Mouse (Mus musculus) liver, embryonic 16.5 days (tissue): ENCODE measurements around the gene Pilrb2. TPM values are rescaled to one million over a fixed set of nuclear protein-coding genes. Genes with fewer than 3 reads are reported as not detected.

Experiments
- ATAC-seq: fragments of 200-750 bp; cut with Nextera tagmentation; 2 replicates; pipeline ENCODE4 v1.8.0; 2017; ENCODE audit warnings: low read depth, mild to moderate bottlenecking, moderate number of reproducible peaks, moderate library complexity
- H3K27ac ChIP-seq: fragments of 300-500 bp; sonication (generic); 2 replicates; pipeline ENCODE4 v1.5.1; 2014; ENCODE audit warnings: mild to moderate bottlenecking, low read length
- H3K27me3 ChIP-seq: fragments of 300-500 bp; sonication (generic); 2 replicates; pipeline ENCODE4 v1.6.1; 2014; ENCODE audit warnings: low read depth, low read length, mixed read lengths; ENCODE audit not compliant: control insufficient read depth, insufficient read depth
- H3K36me3 ChIP-seq: fragments of 300-500 bp; sonication (generic); 2 replicates; pipeline ENCODE4 v1.6.1; 2014; ENCODE audit warnings: mild to moderate bottlenecking; ENCODE audit not compliant: control insufficient read depth, insufficient read depth
- H3K4me1 ChIP-seq: fragments of 300-500 bp; sonication (generic); 2 replicates; pipeline ENCODE4 v1.6.1; 2014; ENCODE audit warnings: low read depth, low read length, mixed read lengths; ENCODE audit not compliant: control insufficient read depth
- H3K4me2 ChIP-seq: fragments of 300-500 bp; sonication (generic); 2 replicates; pipeline ENCODE4 v1.6.1; 2014; ENCODE audit warnings: low read depth, low read length, mixed read lengths
- H3K4me3 ChIP-seq: fragments of 300-500 bp; sonication (generic); 2 replicates; pipeline ENCODE4 v1.5.1; 2014; ENCODE audit warnings: low read depth, mild to moderate bottlenecking, low read length
- H3K9ac ChIP-seq: fragments of 300-500 bp; sonication (generic); 2 replicates; pipeline ENCODE4 v1.6.1; 2014; ENCODE audit warnings: low read depth, low read length
- H3K9me3 ChIP-seq: fragments of 300-500 bp; sonication (generic); replicated peaks from 2 replicates; pipeline ENCODE4 v1.6.1; 2016; ENCODE audit warnings: low read length; ENCODE audit not compliant: control insufficient read depth
- WGBS: fragments of 180-500 bp; shearing (Covaris S2); extraction: QIAGEN DNeasy Blood & Tissue Kit; methylation state at CpG from one replicate; pipeline ENCODE4 v1.1.7; 2014; ENCODE audit not compliant: insufficient replicate concordance; 5-methylcytosine and 5-hydroxymethylcytosine counted together
- polyA plus RNA-seq: library from polyadenylated mRNA; unstranded; fragments of >200 nt; fragmentation: Nextera tagmentation; extraction: Ambion mirVana; gene quantifications from 2 replicates; pipeline ENCODE4 v1.2.1, GENCODE M21; 2015

Gene Pilrb2
- polyA plus RNA-seq, 1 experiment from 2014 or later, result 8.3 TPM

GRCm38 (mm10) chr5:137826421-137826820 lies 45.2 kb downstream of the Pilrb2 start:
- Histone ChIP-seq H3K9me3 (no peaks in the 10 kb centered on the region), H3K36me3 (no peaks in the 10 kb centered on the region), H3K4me2 (no peak overlapping the region), H3K9ac (no peak overlapping the region), H3K27ac (no peak overlapping the region), H3K4me1 (peaks cover 3% of the 10 kb centered on the region), H3K4me3 (no peak overlapping the region), H3K27me3 (no peaks in the 10 kb centered on the region)
- ATAC-seq, result no peak
- WGBS, result 27% methylated on average over 7 of the region's 7 CpGs

- Histone ChIP-seq H3K27me3 (no peaks in the 10 kb centered on the region), H3K4me2 (no peak overlapping the region), H3K4me1 (peaks cover 3% of the 10 kb centered on the region), H3K9me3 (no peaks in the 10 kb centered on the region), H3K4me3 (no peak overlapping the region), H3K36me3 (no peaks in the 10 kb centered on the region), H3K9ac (no peak overlapping the region), H3K27ac (no peak overlapping the region)
- WGBS, result 48% methylated on average over 2 of the region's 2 CpGs
- no peak for ATAC-seq
These were observed 45.6 kb downstream of the Pilrb2 start for GRCm38 (mm10) chr5:137825971-137826370.

GRCm38 (mm10) chr5:137825030-137825429 lies 46.6 kb downstream of the Pilrb2 start:
- H3K36me3 ChIP-seq, result no peaks in the 10 kb centered on the region
- H3K27ac ChIP-seq, result no peak overlapping the region
- H3K4me1 ChIP-seq, result peaks cover 3% of the 10 kb centered on the region
- H3K9me3 ChIP-seq, result no peaks in the 10 kb centered on the region
- H3K4me3 ChIP-seq, result no peak overlapping the region
- ATAC-seq, result no peak
- no peak overlapping the region for H3K9ac ChIP-seq
- no peak overlapping the region for H3K4me2 ChIP-seq
- no peaks in the 10 kb centered on the region for H3K27me3 ChIP-seq
- 58% methylated on average over 3 of the region's 3 CpGs for WGBS

GRCm38 (mm10) chr5:137823455-137824045 lies 48.1 kb downstream of the Pilrb2 start:
- Histone ChIP-seq H3K9me3 (no peaks in the 10 kb centered on the region), H3K27me3 (no peaks in the 10 kb centered on the region), H3K4me3 (no peak overlapping the region), H3K27ac (no peak overlapping the region), H3K9ac (no peak overlapping the region), H3K4me1 (no peaks in the 10 kb centered on the region; the same call in none of the 2 replicates), H3K4me2 (no peak overlapping the region), H3K36me3 (no peaks in the 10 kb centered on the region)
- no peak for ATAC-seq
- WGBS, result 56% methylated on average over 6 of the region's 6 CpGs

GRCm38 (mm10) chr5:137822602-137823001 lies 49.0 kb downstream of the Pilrb2 start:
- Histone ChIP-seq H3K4me1 (no peaks in the 10 kb centered on the region; the same call in none of the 2 replicates), H3K36me3 (no peaks in the 10 kb centered on the region), H3K27ac (no peak overlapping the region), H3K9me3 (no peaks in the 10 kb centered on the region), H3K4me2 (no peak overlapping the region), H3K4me3 (no peak overlapping the region), H3K27me3 (no peaks in the 10 kb centered on the region), H3K9ac (no peak overlapping the region)
- WGBS, result 33% methylated on average over 1 of the region's 1 CpGs
- ATAC-seq, result no peak

- Histone ChIP-seq H3K36me3 (no peaks in the 10 kb centered on the region), H3K9me3 (no peaks in the 10 kb centered on the region), H3K4me1 (no peaks in the 10 kb centered on the region; the same call in none of the 2 replicates), H3K4me2 (no peak overlapping the region), H3K27me3 (no peaks in the 10 kb centered on the region), H3K4me3 (no peak overlapping the region), H3K9ac (no peak overlapping the region), H3K27ac (no peak overlapping the region)
- no peak for ATAC-seq
- WGBS, result 60% methylated on average over 4 of the region's 4 CpGs
These were observed 49.5 kb downstream of the Pilrb2 start for GRCm38 (mm10) chr5:137822126-137822525.

GRCm38 (mm10) chr5:137817466-137818222 lies 54.0 kb downstream of the Pilrb2 start:
- H3K9me3 ChIP-seq, result no peaks in the 10 kb centered on the region
- WGBS, result 43% methylated on average over 4 of the region's 4 CpGs
- ATAC-seq, result peak; percentile 43; the same call in 1 of the 2 replicates
- H3K4me2 ChIP-seq, result no peak overlapping the region
- H3K4me1 ChIP-seq, result no peaks in the 10 kb centered on the region
- no peaks in the 10 kb centered on the region for H3K27me3 ChIP-seq
- no peak overlapping the region for H3K4me3 ChIP-seq
- H3K27ac ChIP-seq, result no peak overlapping the region
- no peak overlapping the region for H3K9ac ChIP-seq
- no peaks in the 10 kb centered on the region for H3K36me3 ChIP-seq

Other genes starting within 250 kb of the Pilrb2 start
- 0.07 and 0.13 TPM in 2 replicates for gene Fbxo24, start 242.8 kb downstream of the Pilrb2 start, polyA plus RNA-seq
- 25.1 and 26.8 TPM in 2 replicates for gene Lrch4, start 242.7 kb downstream of the Pilrb2 start, polyA plus RNA-seq
- 5.2 and 6.1 TPM in 2 replicates for gene Gm20605, start 242.6 kb downstream of the Pilrb2 start, polyA plus RNA-seq
- 4.5 and 6.7 TPM in 2 replicates for gene Sap25, start 230.5 kb downstream of the Pilrb2 start, polyA plus RNA-seq
- gene Irs3, start 226.1 kb downstream of the Pilrb2 start, polyA plus RNA-seq, result 0.15 TPM in 1 of 2 replicates, not detected in the other
- 29.4 and 30.5 TPM in 2 replicates for gene Agfg2, start 187.1 kb downstream of the Pilrb2 start, polyA plus RNA-seq
- gene Nyap1, start 130.2 kb downstream of the Pilrb2 start, polyA plus RNA-seq, result 0.21 and 0.33 TPM in 2 replicates
- gene Tsc22d4, start 126.1 kb downstream of the Pilrb2 start, polyA plus RNA-seq, result 59.8 and 64.4 TPM in 2 replicates
- 14.8 and 15.5 TPM in 2 replicates for gene Ppp1r35, start 93.0 kb downstream of the Pilrb2 start, polyA plus RNA-seq
- gene Mepce, start 84.2 kb downstream of the Pilrb2 start, polyA plus RNA-seq, result 3.8 and 4.6 TPM in 2 replicates
- gene Zcwpw1, start 84.0 kb downstream of the Pilrb2 start, polyA plus RNA-seq, result 3.8 and 4.0 TPM in 2 replicates
- gene Pilra, start 35.5 kb downstream of the Pilrb2 start, polyA plus RNA-seq, result 5.1 and 6.1 TPM in 2 replicates
- 5.8 and 6.6 TPM in 2 replicates for gene Pilrb1, start 13.7 kb downstream of the Pilrb2 start, polyA plus RNA-seq
- 6.2 and 6.8 TPM in 2 replicates for gene Cyp3a13, start 49.8 kb upstream of the Pilrb2 start, polyA plus RNA-seq
- not detected in 2 replicates for gene Gjc3, start 91.3 kb upstream of the Pilrb2 start, polyA plus RNA-seq
- 39.1 and 54.9 TPM in 2 replicates for gene Azgp1, start 109.7 kb upstream of the Pilrb2 start, polyA plus RNA-seq
- gene Smok3a, start 149.4 kb upstream of the Pilrb2 start, polyA plus RNA-seq, result not detected in 2 replicates
- not detected in 2 replicates for gene Smok3b, start 149.6 kb upstream of the Pilrb2 start, polyA plus RNA-seq
- not detected in 2 replicates for gene Smok3c, start 181.4 kb upstream of the Pilrb2 start, polyA plus RNA-seq
- 3.9 and 4.4 TPM in 2 replicates for gene Zkscan1, start 213.3 kb upstream of the Pilrb2 start, polyA plus RNA-seq
- gene Zscan21, start 245.1 kb upstream of the Pilrb2 start, polyA plus RNA-seq, result 14.6 and 15.1 TPM in 2 replicates